Mouse (Mus musculus): ENCODE measurements at regions not wholly inside any gene's neighbourhood (a gene's known extent, or its start where the extent isn't known, plus 50 kb on each side); places are given as distances from the start of the nearest gene placed in this dataset.

GRCm38 (mm10) chr10:37438312-37438711 lies 299.6 kb upstream of the Marcks start:
- no peaks in the 10 kb centered on the region for H3K9me3 ChIP-seq (replicated peaks; ENCODE audit: insufficient read depth, low read length)

GRCm38 (mm10) chr10:37436849-37437248 lies 298.1 kb upstream of the Marcks start:
- no peaks in the 10 kb centered on the region for H3K79me2 ChIP-seq (ENCODE audit: control insufficient read depth, insufficient read depth, low read length, poor library complexity)
- no peaks in the 10 kb centered on the region for H3K9me3 ChIP-seq (replicated peaks; ENCODE audit: insufficient read depth, low read length)
- no peak overlapping the region for H3K4me3 ChIP-seq (ENCODE audit: control insufficient read depth in 1 of 2, insufficient read depth in 1 of 2, low read depth in 2 of 2, low read length in 2 of 2)
- no peaks in the 10 kb centered on the region for H3K4me1 ChIP-seq (ENCODE audit: control insufficient read depth in 1 of 2, insufficient read depth in 2 of 2, low read length in 2 of 2)
- TF ChIP-seq CTCF (IDR thresholded peaks at IDR 0.05 in 2 of 3, conservative IDR thresholded peaks at IDR 0.05 in 1 of 3; ENCODE audit: control insufficient read depth in 1 of 3, insufficient read depth in 1 of 3, low read depth in 2 of 3, low read length in 3 of 3, poor library complexity in 1 of 3, severe bottlenecking in 1 of 3), result no peak
- no peak for TF ChIP-seq POLR2AphosphoS2 (IDR thresholded peaks at IDR 0.05; ENCODE audit: low read length)
- no peak for TF ChIP-seq RCOR1 (IDR thresholded peaks at IDR 0.05; ENCODE audit: low read depth, low read length)
- TF ChIP-seq MEF2A (IDR thresholded peaks at IDR 0.05; ENCODE audit: extremely low read depth, insufficient replicate concordance, low read depth, low read length, poor library complexity, severe bottlenecking), result no peak
- H3K9ac ChIP-seq (ENCODE audit: control insufficient read depth, low read depth, low read length, poor library complexity, severe bottlenecking), result no peak overlapping the region
- DNase-seq (ENCODE audit: low read depth, low spot score), result no peak
- H3K27me3 ChIP-seq (ENCODE audit: control insufficient read depth in 1 of 2, insufficient read depth in 2 of 2, low read length in 2 of 2), result no peaks in the 10 kb centered on the region
- no peaks in the 10 kb centered on the region for H3K36me3 ChIP-seq (ENCODE audit: control insufficient read depth in 1 of 2, insufficient read depth in 2 of 2, low read length in 2 of 2)
- H3K27ac ChIP-seq (ENCODE audit: control insufficient read depth, low read depth, low read length), result no peak overlapping the region

More at GRCm38 (mm10) chr10:37438312-37438711, 299.6 kb upstream of the Marcks start:
- no peaks in the 10 kb centered on the region for H3K79me2 ChIP-seq (ENCODE audit: control insufficient read depth, insufficient read depth, low read length, poor library complexity)
- no peak for DNase-seq (ENCODE audit: low read depth, low spot score)
- H3K9ac ChIP-seq (ENCODE audit: control insufficient read depth, low read depth, low read length, poor library complexity, severe bottlenecking), result no peak overlapping the region
- no peaks in the 10 kb centered on the region for H3K27me3 ChIP-seq (ENCODE audit: control insufficient read depth in 1 of 2, insufficient read depth in 2 of 2, low read length in 2 of 2)
- H3K4me3 ChIP-seq (ENCODE audit: control insufficient read depth in 1 of 2, insufficient read depth in 1 of 2, low read depth in 2 of 2, low read length in 2 of 2), result no peak overlapping the region
- no peak overlapping the region for H3K27ac ChIP-seq (ENCODE audit: control insufficient read depth, low read depth, low read length)
- no peak for TF ChIP-seq USF1 (IDR thresholded peaks at IDR 0.05; ENCODE audit: low read depth, low read length)
- TF ChIP-seq MXI1 (IDR thresholded peaks at IDR 0.05; ENCODE audit: low read depth, low read length), result no peak
- no peaks in the 10 kb centered on the region for H3K36me3 ChIP-seq (ENCODE audit: control insufficient read depth in 1 of 2, insufficient read depth in 2 of 2, low read length in 2 of 2)
- no peaks in the 10 kb centered on the region for H3K4me1 ChIP-seq (ENCODE audit: control insufficient read depth in 1 of 2, insufficient read depth in 2 of 2, low read length in 2 of 2)

GRCm38 (mm10) chr10:37434229-37434628 lies 295.5 kb upstream of the Marcks start:
- Histone ChIP-seq H3K4me3 (ENCODE audit: control insufficient read depth in 1 of 2, insufficient read depth in 1 of 2, low read depth in 2 of 2, low read length in 2 of 2) (no peak overlapping the region), H3K27me3 (ENCODE audit: control insufficient read depth in 1 of 2, insufficient read depth in 2 of 2, low read length in 2 of 2) (no peaks in the 10 kb centered on the region)

DNA sequence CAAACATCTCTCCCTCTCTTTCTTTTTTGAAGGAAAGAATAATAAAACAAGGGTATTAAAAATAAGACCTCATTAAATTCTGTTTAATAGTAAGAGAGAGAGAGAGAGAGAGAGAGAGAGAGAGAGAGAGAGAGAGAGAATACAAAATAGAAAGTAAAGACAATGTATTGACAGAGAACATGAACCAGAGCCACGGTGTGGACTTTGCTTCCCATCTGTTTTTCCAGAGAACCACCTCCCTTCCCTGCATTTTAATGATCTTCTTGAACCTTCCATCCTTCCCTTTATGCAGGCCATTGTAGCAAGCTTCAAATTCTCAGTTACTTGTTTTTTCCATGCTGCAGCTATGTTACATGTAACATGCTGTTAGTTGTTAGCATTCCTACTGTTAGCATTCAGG lies 284.3 kb upstream of the Marcks start:
- no peak overlapping the region for H3K4me3 ChIP-seq (ENCODE audit: control insufficient read depth in 1 of 2, insufficient read depth in 1 of 2, low read depth in 2 of 2, low read length in 2 of 2)
- H3K36me3 ChIP-seq (ENCODE audit: control insufficient read depth in 1 of 2, insufficient read depth in 2 of 2, low read length in 2 of 2), result no peaks in the 10 kb centered on the region
- no peak for TF ChIP-seq MYB (IDR thresholded peaks at IDR 0.05; ENCODE audit: low read depth, low read length)
- no peak for TF ChIP-seq MAFK (IDR thresholded peaks at IDR 0.05; ENCODE audit: borderline replicate concordance, low read depth, low read length)
- TF ChIP-seq JUND (IDR thresholded peaks at IDR 0.05; ENCODE audit: low read depth, low read length), result no peak
- TF ChIP-seq EP300 (IDR thresholded peaks at IDR 0.05; ENCODE audit: low read depth in 1 of 2, low read length in 2 of 2), result no peak
- no peak for TF ChIP-seq CHD1 (IDR thresholded peaks at IDR 0.05; ENCODE audit: low read depth, low read length)
- TF ChIP-seq BHLHE40 (IDR thresholded peaks at IDR 0.05; ENCODE audit: borderline replicate concordance, low read depth, low read length), result no peak
- no peak for TF ChIP-seq KAT2A (conservative IDR thresholded peaks at IDR 0.05; ENCODE audit: low read depth, low read length)
- TF ChIP-seq GATA1 (IDR thresholded peaks at IDR 0.05; ENCODE audit: low read depth, low read length), result no peak
- no peak for TF ChIP-seq ZNF384 (IDR thresholded peaks at IDR 0.05; ENCODE audit: low read depth, low read length)
- no peak for TF ChIP-seq RCOR1 (IDR thresholded peaks at IDR 0.05; ENCODE audit: low read depth, low read length)
- no peak overlapping the region for H3K27ac ChIP-seq (ENCODE audit: control insufficient read depth, low read depth, low read length)
- no peaks in the 10 kb centered on the region for H3K27me3 ChIP-seq (ENCODE audit: control insufficient read depth in 1 of 2, insufficient read depth in 2 of 2, low read length in 2 of 2)
- DNase-seq (ENCODE audit: low read depth, low spot score), result no peak
- no peaks in the 10 kb centered on the region for H3K4me1 ChIP-seq (ENCODE audit: control insufficient read depth in 1 of 2, insufficient read depth in 2 of 2, low read length in 2 of 2)
- no peaks in the 10 kb centered on the region for H3K9me3 ChIP-seq (replicated peaks; ENCODE audit: insufficient read depth, low read length)
- no peaks in the 10 kb centered on the region for H3K79me2 ChIP-seq (ENCODE audit: control insufficient read depth, insufficient read depth, low read length, poor library complexity)
- no peak overlapping the region for H3K9ac ChIP-seq (ENCODE audit: control insufficient read depth, low read depth, low read length, poor library complexity, severe bottlenecking)

More at GRCm38 (mm10) chr10:37434229-37434628, 295.5 kb upstream of the Marcks start:
- H3K9me3 ChIP-seq (replicated peaks; ENCODE audit: insufficient read depth, low read length), result no peaks in the 10 kb centered on the region
- H3K9ac ChIP-seq (ENCODE audit: control insufficient read depth, low read depth, low read length, poor library complexity, severe bottlenecking), result no peak overlapping the region
- no peak for DNase-seq (ENCODE audit: low read depth, low spot score)
- no peak overlapping the region for H3K27ac ChIP-seq (ENCODE audit: control insufficient read depth, low read depth, low read length)
- no peaks in the 10 kb centered on the region for H3K4me1 ChIP-seq (ENCODE audit: control insufficient read depth in 1 of 2, insufficient read depth in 2 of 2, low read length in 2 of 2)
- no peak for TF ChIP-seq ZNF384 (IDR thresholded peaks at IDR 0.05; ENCODE audit: low read depth, low read length)
- TF ChIP-seq SMC3 (IDR thresholded peaks at IDR 0.05; ENCODE audit: low read depth, low read length), result no peak
- no peak for TF ChIP-seq POLR2AphosphoS2 (IDR thresholded peaks at IDR 0.05; ENCODE audit: low read length)
- TF ChIP-seq POLR2A (IDR thresholded peaks at IDR 0.05; ENCODE audit: control insufficient read depth in 1 of 2, insufficient read depth in 1 of 2, low read depth in 1 of 2, low read length in 2 of 2, poor library complexity in 1 of 2), result no peak
- no peak for TF ChIP-seq BHLHE40 (IDR thresholded peaks at IDR 0.05; ENCODE audit: borderline replicate concordance, low read depth, low read length)
- no peaks in the 10 kb centered on the region for H3K36me3 ChIP-seq (ENCODE audit: control insufficient read depth in 1 of 2, insufficient read depth in 2 of 2, low read length in 2 of 2)
- H3K79me2 ChIP-seq (ENCODE audit: control insufficient read depth, insufficient read depth, low read length, poor library complexity), result no peaks in the 10 kb centered on the region
